Mouse (Mus musculus): ENCODE results near the gene Ly6g6c.

- TF ChIP-seq CTCF (IDR thresholded peaks at IDR 0.05; ENCODE audit: low read depth, low read length) (peak; percentile 99), EP300 (IDR thresholded peaks at IDR 0.05; ENCODE audit: insufficient read depth, low read depth, low read length) (peak; percentile 17; the same call in 1 of the 2 replicates), POLR2A (IDR thresholded peaks at IDR 0.05; ENCODE audit: insufficient read depth, low read length) (no peak)
Measured at GRCm38 (mm10) chr17:35021163-35021808, 43.9 kb upstream of the Ly6g6c start.

Measured in ES-Bruce4 (cell line).